Mouse (Mus musculus): ENCODE measurements around the gene Dap. TPM values are rescaled to one million over a fixed set of nuclear protein-coding genes. Genes with fewer than 3 reads are reported as not detected.

Dap gene
- polyA plus RNA-seq, 1 experiment from 2014 or later = 74.1 TPM

- Histone ChIP-seq H3K9ac (no peak overlapping the region), H3K4me3 (no peak overlapping the region), H3K4me2 (replicated peaks) (no peak overlapping the region), H3K27me3 (no peaks in the 10 kb centered on the region), H3K4me1 (no peaks in the 10 kb centered on the region), H3K27ac (no peak overlapping the region), H3K36me3 (no peaks in the 10 kb centered on the region), H3K9me3 (no peaks in the 10 kb centered on the region)
- 92% methylated on average over 3 of the region's 3 CpGs for WGBS
- no peak for ATAC-seq (ENCODE audit: insufficient number of reproducible peaks, insufficient read depth, low FRiP score, low TSS enrichment)
Observed at GRCm38 (mm10) chr15:31285695-31286094, 61.6 kb downstream of the Dap start.

- no peak overlapping the region for H3K4me3 ChIP-seq
- H3K9me3 ChIP-seq = no peaks in the 10 kb centered on the region
- WGBS = 17% methylated on average over 3 of the region's 3 CpGs
- no peaks in the 10 kb centered on the region for H3K36me3 ChIP-seq
- H3K4me2 ChIP-seq (replicated peaks) = no peak overlapping the region
- ATAC-seq (ENCODE audit: insufficient number of reproducible peaks, insufficient read depth, low FRiP score, low TSS enrichment) = peak; percentile 43; the same call in 1 of the 2 replicates
- no peak overlapping the region for H3K27ac ChIP-seq
- no peak overlapping the region for H3K9ac ChIP-seq
- peaks cover 26% of the 10 kb centered on the region for H3K27me3 ChIP-seq
- peaks cover 15% of the 10 kb centered on the region for H3K4me1 ChIP-seq
Observed at GRCm38 (mm10) chr15:31292627-31293026, 68.5 kb downstream of the Dap start.

GRCm38 (mm10) chr15:31294311-31294710 is 70.2 kb downstream of the Dap start:
- no peak for ATAC-seq (ENCODE audit: insufficient number of reproducible peaks, insufficient read depth, low FRiP score, low TSS enrichment)
- H3K27me3 ChIP-seq = peaks cover 40% of the 10 kb centered on the region
- WGBS = 3% methylated on average over 2 of the region's 2 CpGs

GRCm38 (mm10) chr15:31296882-31297776 is 73.0 kb downstream of the Dap start:
- no peak for ATAC-seq (ENCODE audit: insufficient number of reproducible peaks, insufficient read depth, low FRiP score, low TSS enrichment)
- Histone ChIP-seq H3K9ac (peak overlapping the region; percentile 10; the same call in 1 of the 2 replicates), H3K4me2 (replicated peaks) (peak overlapping the region; percentile 47), H3K4me3 (peak overlapping the region; percentile 32), H3K27ac (no peak overlapping the region), H3K27me3 (peaks cover 40% of the 10 kb centered on the region), H3K4me1 (peaks cover 20% of the 10 kb centered on the region), H3K36me3 (no peaks in the 10 kb centered on the region), H3K9me3 (no peaks in the 10 kb centered on the region)
- WGBS = 5% methylated on average over 40 of the region's 40 CpGs

More at GRCm38 (mm10) chr15:31294311-31294710, 70.2 kb downstream of the Dap start:
- H3K9me3 ChIP-seq = no peaks in the 10 kb centered on the region
- peaks cover 17% of the 10 kb centered on the region for H3K4me1 ChIP-seq
- no peak overlapping the region for H3K9ac ChIP-seq
- H3K36me3 ChIP-seq = no peaks in the 10 kb centered on the region
- no peak overlapping the region for H3K4me2 ChIP-seq (replicated peaks)
- H3K4me3 ChIP-seq = no peak overlapping the region
- no peak overlapping the region for H3K27ac ChIP-seq

GRCm38 (mm10) chr15:31297777-31298137 is 73.6 kb downstream of the Dap start:
- Histone ChIP-seq H3K4me3 (peak overlapping the region; percentile 32), H3K9me3 (no peaks in the 10 kb centered on the region), H3K36me3 (no peaks in the 10 kb centered on the region), H3K4me2 (replicated peaks) (peak overlapping the region; percentile 47), H3K27ac (no peak overlapping the region), H3K27me3 (peaks cover 40% of the 10 kb centered on the region), H3K4me1 (peaks cover 20% of the 10 kb centered on the region), H3K9ac (peak overlapping the region; percentile 10; the same call in 1 of the 2 replicates)
- WGBS = 28% methylated on average over 13 of the region's 13 CpGs
- ATAC-seq (ENCODE audit: insufficient number of reproducible peaks, insufficient read depth, low FRiP score, low TSS enrichment) = no peak

- Histone ChIP-seq H3K9me3 (no peaks in the 10 kb centered on the region), H3K4me2 (replicated peaks) (no peak overlapping the region), H3K4me3 (no peak overlapping the region), H3K4me1 (peaks cover 22% of the 10 kb centered on the region), H3K36me3 (no peaks in the 10 kb centered on the region), H3K9ac (no peak overlapping the region), H3K27ac (no peak overlapping the region), H3K27me3 (peaks cover 40% of the 10 kb centered on the region)
- 62% methylated on average over 6 of the region's 6 CpGs for WGBS
- ATAC-seq (ENCODE audit: insufficient number of reproducible peaks, insufficient read depth, low FRiP score, low TSS enrichment) = no peak
Observed at GRCm38 (mm10) chr15:31299258-31299917, 75.3 kb downstream of the Dap start.

GRCm38 (mm10) chr15:31302293-31302990 is 78.3 kb downstream of the Dap start:
- Histone ChIP-seq H3K36me3 (no peaks in the 10 kb centered on the region), H3K4me2 (replicated peaks) (no peak overlapping the region), H3K4me3 (no peak overlapping the region), H3K9ac (no peak overlapping the region), H3K9me3 (no peaks in the 10 kb centered on the region), H3K27me3 (peaks cover 16% of the 10 kb centered on the region), H3K4me1 (peaks cover 14% of the 10 kb centered on the region), H3K27ac (no peak overlapping the region)
- WGBS = 42% methylated on average over 12 of the region's 12 CpGs
- no peak for ATAC-seq (ENCODE audit: insufficient number of reproducible peaks, insufficient read depth, low FRiP score, low TSS enrichment)

- 86% methylated on average over 3 of the region's 3 CpGs for WGBS
- Histone ChIP-seq H3K9ac (no peak overlapping the region), H3K4me3 (no peak overlapping the region), H3K9me3 (no peaks in the 10 kb centered on the region), H3K27me3 (no peaks in the 10 kb centered on the region), H3K27ac (no peak overlapping the region), H3K4me1 (peaks cover 11% of the 10 kb centered on the region; the same call in 1 of the 2 replicates), H3K4me2 (replicated peaks) (no peak overlapping the region), H3K36me3 (no peaks in the 10 kb centered on the region)
- no peak for ATAC-seq (ENCODE audit: insufficient number of reproducible peaks, insufficient read depth, low FRiP score, low TSS enrichment)
Observed at GRCm38 (mm10) chr15:31304302-31304701, 80.2 kb downstream of the Dap start.

- Histone ChIP-seq H3K36me3 (no peaks in the 10 kb centered on the region), H3K4me1 (peaks cover 8% of the 10 kb centered on the region; the same call in 1 of the 2 replicates), H3K9ac (no peak overlapping the region), H3K9me3 (no peaks in the 10 kb centered on the region), H3K27ac (no peak overlapping the region), H3K4me3 (no peak overlapping the region), H3K27me3 (no peaks in the 10 kb centered on the region), H3K4me2 (replicated peaks) (no peak overlapping the region)
- WGBS = 46% methylated on average over 6 of the region's 6 CpGs
- ATAC-seq (ENCODE audit: insufficient number of reproducible peaks, insufficient read depth, low FRiP score, low TSS enrichment) = no peak
Observed at GRCm38 (mm10) chr15:31305181-31305580, 81.1 kb downstream of the Dap start.

- no peaks in the 10 kb centered on the region for H3K36me3 ChIP-seq
- H3K27me3 ChIP-seq = no peaks in the 10 kb centered on the region
- no peak overlapping the region for H3K27ac ChIP-seq
- no peak overlapping the region for H3K4me2 ChIP-seq (replicated peaks)
- H3K4me3 ChIP-seq = no peak overlapping the region
- H3K4me1 ChIP-seq = peaks cover 8% of the 10 kb centered on the region; the same call in 1 of the 2 replicates
- ATAC-seq (ENCODE audit: insufficient number of reproducible peaks, insufficient read depth, low FRiP score, low TSS enrichment) = no peak
- WGBS = 74% methylated on average over 4 of the region's 4 CpGs
- H3K9ac ChIP-seq = no peak overlapping the region
- no peaks in the 10 kb centered on the region for H3K9me3 ChIP-seq
Observed at GRCm38 (mm10) chr15:31306726-31307125, 82.6 kb downstream of the Dap start.

GRCm38 (mm10) chr15:31309526-31309925 is 85.4 kb downstream of the Dap start:
- no peaks in the 10 kb centered on the region for H3K9me3 ChIP-seq
- H3K36me3 ChIP-seq = no peaks in the 10 kb centered on the region
- no peak overlapping the region for H3K4me2 ChIP-seq (replicated peaks)
- H3K27ac ChIP-seq = no peak overlapping the region
- H3K4me1 ChIP-seq = no peaks in the 10 kb centered on the region
- 61% methylated on average over 15 of the region's 15 CpGs for WGBS
- no peak overlapping the region for H3K4me3 ChIP-seq
- no peak for ATAC-seq (ENCODE audit: insufficient number of reproducible peaks, insufficient read depth, low FRiP score, low TSS enrichment)
- H3K27me3 ChIP-seq = no peaks in the 10 kb centered on the region
- H3K9ac ChIP-seq = no peak overlapping the region

Data from embryonic facial prominence, embryonic 12.5 days (tissue).